Mouse (Mus musculus): ENCODE results near the gene Cdc42bpa. TPM values are rescaled to one million over a fixed set of nuclear protein-coding genes. Genes with fewer than 3 reads are reported as not detected.

The Cdc42bpa gene
- polyA plus RNA-seq, 2 experiments = 8.1 to 9.1 TPM

DNA sequence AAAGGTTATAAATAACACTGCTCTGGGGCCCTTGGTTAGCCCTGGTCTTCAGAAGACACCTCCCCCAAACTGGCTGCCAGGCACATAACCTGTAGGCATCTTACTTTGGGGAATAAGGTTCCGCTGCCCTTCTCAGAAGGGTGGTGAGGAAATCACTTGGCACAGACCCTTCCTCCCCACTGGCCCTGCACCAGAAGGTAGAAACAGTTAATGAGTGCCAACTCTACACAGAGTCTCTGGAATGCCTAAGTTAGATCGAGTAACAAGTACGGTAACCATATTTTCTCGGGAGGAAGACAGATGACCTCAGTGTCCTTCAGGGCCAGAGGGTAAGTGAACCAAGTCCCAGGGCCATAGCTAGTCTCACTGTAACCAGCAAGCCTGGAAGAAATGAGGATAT, 228.7 kb downstream of the Cdc42bpa start:
- Histone ChIP-seq H3K27me3 (ENCODE audit: control insufficient read depth, insufficient read depth, low read length) (no peaks in the 10 kb centered on the region), H3K36me3 (replicated peaks; ENCODE audit: control insufficient read depth, insufficient read depth, low read depth) (no peaks in the 10 kb centered on the region), H3K4me1 (replicated peaks; ENCODE audit: control insufficient read depth in 2 of 2, insufficient read depth in 2 of 2, low read length in 1 of 2) (peaks cover 5 to 15% of the 10 kb centered on the region in 2 experiments), H3K9ac (replicated peaks) (no peak overlapping the region), H3K4me2 (ENCODE audit: low read depth) (no peak overlapping the region), H3K27ac (no peak overlapping the region), H3K9me3 (ENCODE audit: control insufficient read depth, low read length) (no peaks in the 10 kb centered on the region), H3K4me3 (ENCODE audit: insufficient read depth in 1 of 2, low read depth in 2 of 2, low read length in 2 of 2) (no peak overlapping the region)
- TF ChIP-seq CTCF (IDR thresholded peaks at IDR 0.05; ENCODE audit: low read depth) = no peak
- no peak for TF ChIP-seq EP300 (IDR thresholded peaks at IDR 0.05; ENCODE audit: low read depth)
- 79% methylated on average over 4 of the region's 4 CpGs for WGBS (ENCODE audit: insufficient replicate concordance)
- ATAC-seq (ENCODE audit: insufficient read depth) = no peak
- no peak for DNase-seq (ENCODE audit: low read depth in 3 of 3, low spot score in 3 of 3)

DNA sequence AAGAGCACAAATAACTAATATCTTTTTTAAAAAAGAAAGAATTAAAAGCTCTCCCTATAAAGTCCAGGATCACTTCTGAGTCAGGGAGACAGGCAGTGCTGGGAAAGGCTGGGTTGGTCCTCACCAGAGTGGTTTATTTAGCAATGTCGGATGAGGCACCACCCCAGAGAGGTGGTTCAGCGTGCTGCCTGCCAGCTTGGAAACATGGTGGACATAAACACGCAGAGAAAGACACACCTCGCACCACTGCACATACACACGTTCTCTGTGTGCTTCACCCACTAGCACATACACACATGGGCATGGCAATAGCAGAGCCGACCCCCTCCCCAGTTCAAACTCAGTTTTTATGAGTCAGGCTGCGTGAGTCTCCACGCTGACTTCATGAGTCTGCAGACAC, 230.8 kb downstream of the Cdc42bpa start:
- no peak for ATAC-seq (ENCODE audit: insufficient read depth)
- Histone ChIP-seq H3K4me2 (ENCODE audit: low read depth) (no peak overlapping the region), H3K9me3 (ENCODE audit: control insufficient read depth, low read length) (no peaks in the 10 kb centered on the region), H3K27ac (no peak overlapping the region), H3K9ac (replicated peaks) (no peak overlapping the region), H3K4me1 (replicated peaks; ENCODE audit: control insufficient read depth in 2 of 2, insufficient read depth in 2 of 2, low read length in 1 of 2) (peaks cover 0 to 12% of the 10 kb centered on the region in 2 experiments; a peak in 3 of 4 replicates), H3K27me3 (ENCODE audit: control insufficient read depth, insufficient read depth, low read length) (no peaks in the 10 kb centered on the region), H3K36me3 (replicated peaks; ENCODE audit: control insufficient read depth, insufficient read depth, low read depth) (no peaks in the 10 kb centered on the region), H3K4me3 (ENCODE audit: insufficient read depth in 1 of 2, low read depth in 2 of 2, low read length in 2 of 2) (no peak overlapping the region)
- TF ChIP-seq EP300 (IDR thresholded peaks at IDR 0.05; ENCODE audit: low read depth) (no peak), CTCF (IDR thresholded peaks at IDR 0.05; ENCODE audit: low read depth) (no peak)
- no peak for DNase-seq (ENCODE audit: low read depth in 3 of 3, low spot score in 3 of 3)
- WGBS (ENCODE audit: insufficient replicate concordance) = 66% methylated on average over 8 of the region's 8 CpGs

DNA sequence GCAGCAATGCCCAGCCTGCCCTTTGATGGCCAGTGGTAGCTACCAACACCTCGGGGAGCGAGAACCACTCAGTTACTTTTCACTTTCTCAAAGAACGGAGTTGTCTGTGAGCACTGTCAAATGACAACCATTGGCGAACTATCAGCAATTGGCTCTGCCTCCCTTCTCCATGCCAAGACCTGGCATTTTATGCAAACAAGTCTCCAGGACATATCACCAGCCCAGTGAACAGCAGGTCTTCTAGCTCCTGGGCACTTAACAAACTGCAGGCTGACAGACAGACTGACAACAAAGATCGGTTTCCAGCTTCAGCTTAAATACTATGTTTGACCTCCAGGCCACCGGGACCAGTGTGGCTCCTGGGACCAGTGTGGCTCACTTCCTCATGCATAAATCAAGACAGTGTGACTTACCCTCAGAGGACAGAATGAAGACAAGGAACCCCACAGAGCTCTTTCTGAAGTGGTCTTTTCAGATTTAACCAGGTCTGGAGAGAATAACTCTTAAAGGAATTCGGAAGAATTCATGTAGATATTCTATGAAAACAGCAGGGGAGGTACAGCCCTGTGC, 231.5 kb downstream of the Cdc42bpa start:
- Histone ChIP-seq H3K9ac (replicated peaks) (no peak overlapping the region), H3K27me3 (ENCODE audit: control insufficient read depth, insufficient read depth, low read length) (no peaks in the 10 kb centered on the region), H3K4me3 (ENCODE audit: insufficient read depth in 1 of 2, low read depth in 2 of 2, low read length in 2 of 2) (no peak overlapping the region), H3K27ac (no peak overlapping the region), H3K9me3 (ENCODE audit: control insufficient read depth, low read length) (no peaks in the 10 kb centered on the region), H3K36me3 (replicated peaks; ENCODE audit: control insufficient read depth, insufficient read depth, low read depth) (no peaks in the 10 kb centered on the region), H3K4me2 (ENCODE audit: low read depth) (no peak overlapping the region), H3K4me1 (replicated peaks; ENCODE audit: control insufficient read depth in 2 of 2, insufficient read depth in 2 of 2, low read length in 1 of 2) (peaks cover 4 to 17% of the 10 kb centered on the region in 2 experiments)
- ATAC-seq (ENCODE audit: insufficient read depth) (no peak), DNase-seq (ENCODE audit: low read depth in 3 of 3, low spot score in 3 of 3) (no peak)
- 50% methylated on average over 7 of the region's 7 CpGs for WGBS (ENCODE audit: insufficient replicate concordance)
- TF ChIP-seq EP300 (IDR thresholded peaks at IDR 0.05; ENCODE audit: low read depth) (no peak), CTCF (IDR thresholded peaks at IDR 0.05; ENCODE audit: low read depth) (no peak)

DNA sequence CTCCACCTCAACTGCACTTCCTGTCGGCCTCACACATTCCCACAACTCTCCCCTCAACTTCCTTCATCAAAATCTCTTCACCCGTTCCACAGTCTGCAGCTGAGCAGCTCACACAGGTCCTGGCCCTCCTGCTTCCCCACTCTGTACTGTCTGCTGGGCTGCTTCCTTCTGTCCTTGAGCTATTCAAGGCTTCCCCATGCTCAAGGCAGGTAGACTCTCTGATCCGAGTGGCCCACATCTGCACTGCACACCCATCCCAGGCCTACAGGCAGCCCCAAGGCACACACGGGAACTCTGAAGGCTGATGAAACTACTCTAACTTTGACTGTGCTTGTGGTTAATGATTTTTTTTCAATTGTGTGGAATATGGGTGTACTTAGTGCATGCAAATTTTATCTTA, 232.6 kb downstream of the Cdc42bpa start:
- no peak for DNase-seq (ENCODE audit: low read depth in 3 of 3, low spot score in 3 of 3)
- H3K9ac ChIP-seq (replicated peaks) = no peak overlapping the region
- H3K4me1 ChIP-seq (replicated peaks; ENCODE audit: control insufficient read depth in 2 of 2, insufficient read depth in 2 of 2, low read length in 1 of 2) = peaks cover 4 to 17% of the 10 kb centered on the region in 2 experiments
- H3K4me2 ChIP-seq (ENCODE audit: low read depth) = no peak overlapping the region
- no peak for TF ChIP-seq EP300 (IDR thresholded peaks at IDR 0.05; ENCODE audit: low read depth)
- no peak for TF ChIP-seq CTCF (IDR thresholded peaks at IDR 0.05; ENCODE audit: low read depth)
- no peak overlapping the region for H3K27ac ChIP-seq
- no peaks in the 10 kb centered on the region for H3K27me3 ChIP-seq (ENCODE audit: control insufficient read depth, insufficient read depth, low read length)
- no peaks in the 10 kb centered on the region for H3K36me3 ChIP-seq (replicated peaks; ENCODE audit: control insufficient read depth, insufficient read depth, low read depth)
- whole genome bisulfite sequencing (ENCODE audit: insufficient replicate concordance) = 19% methylated on average over 4 of the region's 4 CpGs
- ATAC-seq (ENCODE audit: insufficient read depth) = no peak
- H3K4me3 ChIP-seq (ENCODE audit: insufficient read depth in 1 of 2, low read depth in 2 of 2, low read length in 2 of 2) = no peak overlapping the region
- no peaks in the 10 kb centered on the region for H3K9me3 ChIP-seq (ENCODE audit: control insufficient read depth, low read length)

DNA sequence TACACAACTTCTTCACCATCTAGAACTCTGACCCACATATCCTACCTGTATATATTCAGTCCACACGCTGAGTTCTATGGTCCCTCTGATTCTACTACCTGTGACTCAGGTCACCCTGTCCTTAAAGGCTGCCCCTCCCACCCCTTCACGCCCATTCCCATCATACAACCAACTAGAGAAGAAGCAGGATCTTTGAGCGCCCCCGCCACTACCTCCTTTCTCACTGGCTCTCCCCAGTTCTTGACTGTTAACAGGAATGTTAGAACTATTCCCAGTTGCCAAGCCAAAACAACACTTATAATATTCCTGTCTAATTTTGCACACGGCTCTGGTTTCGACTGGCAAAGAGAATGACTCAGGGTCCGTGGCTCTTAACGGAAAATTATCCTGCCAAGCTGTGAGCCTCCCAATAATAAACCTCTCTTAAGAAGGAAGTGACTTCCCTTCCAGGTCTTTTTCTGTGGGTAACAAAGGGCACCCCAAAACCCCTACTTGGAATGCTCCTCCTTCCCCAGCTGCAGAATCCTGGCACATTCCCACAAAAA, 233.2 kb downstream of the Cdc42bpa start:
- peaks cover 4 to 17% of the 10 kb centered on the region in 2 experiments for H3K4me1 ChIP-seq (replicated peaks; ENCODE audit: control insufficient read depth in 2 of 2, insufficient read depth in 2 of 2, low read length in 1 of 2)
- no peak overlapping the region for H3K4me2 ChIP-seq (ENCODE audit: low read depth)
- H3K27ac ChIP-seq = no peak overlapping the region
- no peak overlapping the region for H3K4me3 ChIP-seq (ENCODE audit: insufficient read depth in 1 of 2, low read depth in 2 of 2, low read length in 2 of 2)
- DNase-seq (ENCODE audit: low read depth in 3 of 3, low spot score in 3 of 3) (no peak), ATAC-seq (ENCODE audit: insufficient read depth) (no peak)
- no peaks in the 10 kb centered on the region for H3K36me3 ChIP-seq (replicated peaks; ENCODE audit: control insufficient read depth, insufficient read depth, low read depth)
- WGBS (ENCODE audit: insufficient replicate concordance) = 76% methylated on average over 8 of the region's 8 CpGs
- H3K27me3 ChIP-seq (ENCODE audit: control insufficient read depth, insufficient read depth, low read length) = no peaks in the 10 kb centered on the region
- no peak for TF ChIP-seq CTCF (IDR thresholded peaks at IDR 0.05; ENCODE audit: low read depth)
- TF ChIP-seq EP300 (IDR thresholded peaks at IDR 0.05; ENCODE audit: low read depth) = no peak
- no peaks in the 10 kb centered on the region for H3K9me3 ChIP-seq (ENCODE audit: control insufficient read depth, low read length)
- H3K9ac ChIP-seq (replicated peaks) = no peak overlapping the region
